Mouse (Mus musculus) kidney, adult 2 months (tissue): ENCODE data around the gene Gm853. TPM values are rescaled to one million over a fixed set of nuclear protein-coding genes. Genes with fewer than 3 reads are reported as not detected.

Experiments
- DNase-seq: peaks from one replicate; pipeline ENCODE4 v3.0.0; 2021
- H3K27ac ChIP-seq: fragments of 200-500 bp; 2 replicates; pipeline ENCODE4 v1.5.1; 2012; ENCODE audit warnings: low read depth, low read length, control low read depth, inconsistent platforms; ENCODE audit not compliant: insufficient read depth
- H3K27me3 ChIP-seq: fragments of 200-500 bp; replicated peaks from 2 replicates; pipeline ENCODE4 v1.6.1; 2012; ENCODE audit warnings: mild to moderate bottlenecking, moderate library complexity, low read length, inconsistent platforms; ENCODE audit not compliant: control insufficient read depth, insufficient read depth
- H3K36me3 ChIP-seq: fragments of 200-500 bp; 2 replicates; pipeline ENCODE4 v1.6.1; 2012; ENCODE audit warnings: mild to moderate bottlenecking, moderate library complexity, low read length, inconsistent platforms; ENCODE audit not compliant: control insufficient read depth, insufficient read depth
- H3K4me1 ChIP-seq: fragments of 200-500 bp; 2 replicates; pipeline ENCODE4 v1.6.1; 2011; ENCODE audit warnings: low read length; ENCODE audit not compliant: control insufficient read depth, insufficient read depth
- H3K4me3 ChIP-seq: fragments of 200-500 bp; 2 replicates; pipeline ENCODE4 v1.5.1; 2011; ENCODE audit warnings: mild to moderate bottlenecking, low read depth, low read length, control low read depth; ENCODE audit not compliant: insufficient read depth
- CTCF ChIP-seq: fragments of 200-500 bp; conservative IDR thresholded peaks from 2 replicates; pipeline ENCODE4 v1.5.1; 2011; ENCODE audit warnings: low read depth, mild to moderate bottlenecking, control low read depth, low read length, moderate library complexity, mixed read lengths; ENCODE audit not compliant: insufficient read depth, insufficient read length
- POLR2A ChIP-seq: fragments of 200-500 bp; IDR thresholded peaks from one replicate; pipeline ENCODE4 v1.6.1; 2011; ENCODE audit warnings: low read depth, low read length, control low read depth
- WGBS: fragments of 180-500 bp; shearing (Covaris S2); methylation state at CpG from one replicate; pipeline ENCODE4 v1.1.7; 2018; 5-methylcytosine and 5-hydroxymethylcytosine counted together
- polyA plus RNA-seq: library from polyadenylated mRNA; depleted of rRNA; stranded (reverse); fragments of >200 nt; gene quantifications from 2 replicates; pipeline ENCODE4 v1.2.3, GENCODE M21; 2012

The Gm853 gene
- polyA plus RNA-seq, 1 experiment, result 64.7 TPM

- TF ChIP-seq POLR2A, result no peak
- TF ChIP-seq CTCF, result no peak
- peaks cover 12% of the 10 kb centered on the region for H3K4me1 ChIP-seq
- WGBS, result 31% methylated on average over 11 of the region's 11 CpGs
Observed at GRCm38 (mm10) chr4:130264131-130264530, 41.9 kb upstream of the Gm853 start.

GRCm38 (mm10) chr4:130260406-130260805, 38.2 kb upstream of the Gm853 start:
- H3K4me3 ChIP-seq, result no peak overlapping the region
- H3K36me3 ChIP-seq, result no peaks in the 10 kb centered on the region
- H3K27ac ChIP-seq, result no peak overlapping the region
- no peaks in the 10 kb centered on the region for H3K4me1 ChIP-seq
- TF ChIP-seq CTCF, result peak; percentile 42; the same call in 1 of the 2 replicates
- no peak for TF ChIP-seq POLR2A
- 42% methylated on average over 5 of the region's 5 CpGs for WGBS
- H3K27me3 ChIP-seq, result no peaks in the 10 kb centered on the region
- DNase-seq, result peak; percentile 19

More at GRCm38 (mm10) chr4:130264131-130264530, 41.9 kb upstream of the Gm853 start:
- H3K27me3 ChIP-seq, result no peaks in the 10 kb centered on the region
- no peaks in the 10 kb centered on the region for H3K36me3 ChIP-seq
- no peak for DNase-seq
- H3K27ac ChIP-seq, result no peak overlapping the region
- H3K4me3 ChIP-seq, result no peak overlapping the region

GRCm38 (mm10) chr4:130252441-130253157, 30.4 kb upstream of the Gm853 start:
- no peak for TF ChIP-seq POLR2A
- TF ChIP-seq CTCF, result no peak
- DNase-seq, result peak; percentile 25
- WGBS, result 81% methylated on average over 8 of the region's 8 CpGs

GRCm38 (mm10) chr4:130251763-130252162, 29.6 kb upstream of the Gm853 start:
- 51% methylated on average over 3 of the region's 3 CpGs for WGBS
- no peak overlapping the region for H3K4me3 ChIP-seq
- H3K4me1 ChIP-seq, result no peaks in the 10 kb centered on the region
- no peaks in the 10 kb centered on the region for H3K36me3 ChIP-seq
- TF ChIP-seq CTCF (no peak), POLR2A (no peak)
- H3K27ac ChIP-seq, result no peak overlapping the region
- no peaks in the 10 kb centered on the region for H3K27me3 ChIP-seq
- peak; percentile 51 for DNase-seq

More at GRCm38 (mm10) chr4:130252441-130253157, 30.4 kb upstream of the Gm853 start:
- no peak overlapping the region for H3K27ac ChIP-seq
- H3K4me3 ChIP-seq, result no peak overlapping the region
- H3K4me1 ChIP-seq, result no peaks in the 10 kb centered on the region
- no peaks in the 10 kb centered on the region for H3K36me3 ChIP-seq
- H3K27me3 ChIP-seq, result no peaks in the 10 kb centered on the region

- Histone ChIP-seq H3K4me1 (no peaks in the 10 kb centered on the region), H3K27me3 (no peaks in the 10 kb centered on the region), H3K4me3 (no peak overlapping the region), H3K27ac (no peak overlapping the region), H3K36me3 (no peaks in the 10 kb centered on the region)
- no peak for TF ChIP-seq CTCF
- no peak for TF ChIP-seq POLR2A
- WGBS, result 40% methylated on average over 7 of the region's 7 CpGs
- DNase-seq, result no peak
Observed at GRCm38 (mm10) chr4:130251172-130251705, 29.0 kb upstream of the Gm853 start.

GRCm38 (mm10) chr4:130248636-130249035, 26.4 kb upstream of the Gm853 start:
- no peak overlapping the region for H3K27ac ChIP-seq
- no peaks in the 10 kb centered on the region for H3K27me3 ChIP-seq
- no peak overlapping the region for H3K4me3 ChIP-seq
- no peaks in the 10 kb centered on the region for H3K36me3 ChIP-seq
- 82% methylated on average over 3 of the region's 3 CpGs for WGBS
- no peak for DNase-seq
- TF ChIP-seq POLR2A, result no peak
- TF ChIP-seq CTCF, result no peak
- no peaks in the 10 kb centered on the region for H3K4me1 ChIP-seq

- 2% methylated on average over 6 of the region's 6 CpGs for WGBS
- TF ChIP-seq CTCF (peak; percentile 88), POLR2A (no peak)
Observed at GRCm38 (mm10) chr4:130246132-130246531, 23.9 kb upstream of the Gm853 start.

More at GRCm38 (mm10) chr4:130246132-130246531, 23.9 kb upstream of the Gm853 start:
- no peak overlapping the region for H3K27ac ChIP-seq
- DNase-seq, result peak; percentile 84
- no peaks in the 10 kb centered on the region for H3K36me3 ChIP-seq
- H3K27me3 ChIP-seq, result no peaks in the 10 kb centered on the region
- no peak overlapping the region for H3K4me3 ChIP-seq
- no peaks in the 10 kb centered on the region for H3K4me1 ChIP-seq
